Mouse (Mus musculus) right cerebral cortex, postnatal 36 days (tissue): ENCODE measurements at regions not wholly inside any gene's neighbourhood (a gene's known extent, or its start where the extent isn't known, plus 50 kb on each side); places are given as distances from the start of the nearest gene placed in this dataset.

Experiments
- DNase-seq, 2 experiments: peaks; one replicate each; pipeline ENCODE4 v3.0.0; 2022; ENCODE audit warnings: low spot score in 2 of 2, mixed read lengths in 1 of 2

DNA sequence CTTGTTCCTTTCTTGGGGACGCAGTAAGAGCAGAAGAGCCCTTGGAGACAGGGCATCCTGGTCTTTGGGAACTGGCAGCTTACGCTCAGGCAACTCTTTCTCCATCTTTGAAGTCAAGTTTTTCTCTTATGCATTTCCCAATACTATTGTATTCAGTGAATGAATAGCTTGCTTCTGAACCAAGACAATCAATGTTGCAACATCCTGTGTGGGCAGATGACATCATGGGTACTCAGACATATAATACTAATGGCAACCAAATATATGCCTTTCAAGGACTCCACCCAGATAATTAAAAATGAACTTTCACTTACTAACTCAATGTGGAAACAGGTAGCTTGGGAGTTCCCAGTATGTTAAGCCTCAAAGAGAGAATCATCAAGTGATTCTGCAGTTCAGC lies 104.6 kb downstream of the Ngf start:
- no peak for DNase-seq

DNA sequence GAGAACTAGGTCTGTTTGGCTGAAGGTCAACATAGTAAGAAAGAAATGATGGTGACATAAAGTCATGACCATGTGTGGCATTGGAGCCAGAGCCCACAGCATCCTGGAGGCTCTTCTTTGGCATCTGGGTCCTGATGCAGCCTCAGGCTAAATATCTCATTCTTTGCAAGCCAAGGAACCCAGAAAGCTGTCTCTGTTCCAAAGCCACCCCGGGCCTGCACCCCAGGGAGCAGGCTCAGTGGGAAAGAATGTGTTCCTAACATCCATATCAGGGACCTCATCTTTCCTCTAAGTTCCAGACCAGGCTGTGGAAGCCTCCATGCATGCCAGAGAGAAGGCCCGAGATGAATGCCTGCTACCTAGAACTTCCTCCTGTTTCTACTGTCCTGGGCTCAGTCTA lies 107.2 kb downstream of the Ngf start:
- DNase-seq, result no peak

DNA sequence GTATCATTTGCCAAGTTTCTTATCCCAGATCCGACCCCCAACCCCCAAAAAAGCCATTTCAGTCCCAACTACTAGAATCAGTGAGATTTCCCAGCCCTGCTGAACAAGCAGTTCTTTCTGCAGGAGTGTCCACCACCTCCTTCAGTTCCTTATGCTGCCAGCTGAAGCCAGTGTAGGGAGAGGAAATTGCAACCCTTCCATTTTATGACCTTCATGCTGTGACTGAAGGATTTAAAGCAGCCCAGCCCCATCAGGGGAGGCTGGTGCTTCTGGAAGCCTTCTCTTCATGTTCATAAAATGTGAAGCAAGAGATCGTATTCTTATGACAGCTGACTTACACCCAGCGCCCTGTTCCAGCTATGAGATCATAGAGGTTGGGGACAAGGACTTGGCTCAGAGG lies 112.1 kb downstream of the Ngf start:
- DNase-seq, result no peak

DNA sequence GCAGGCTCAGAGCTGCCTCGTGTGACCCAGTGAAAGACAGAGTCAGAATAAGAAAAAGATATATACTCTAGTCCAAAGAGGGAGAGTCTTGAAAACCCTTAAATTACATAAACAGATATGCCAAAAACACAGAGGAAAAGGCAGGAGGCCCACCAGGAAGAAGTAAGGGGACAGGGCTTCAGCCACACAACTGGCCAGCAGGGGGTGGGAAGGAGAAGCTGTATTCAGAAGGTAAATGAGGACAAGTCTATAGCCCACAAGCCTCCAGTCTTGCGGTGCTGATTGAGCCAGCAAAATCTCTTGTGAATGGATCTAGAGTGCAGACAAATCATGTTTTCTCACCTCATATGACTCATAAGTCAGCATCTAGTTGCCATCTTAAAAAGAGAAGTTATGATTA lies 115.4 kb downstream of the Ngf start:
- DNase-seq, result no peak

DNA sequence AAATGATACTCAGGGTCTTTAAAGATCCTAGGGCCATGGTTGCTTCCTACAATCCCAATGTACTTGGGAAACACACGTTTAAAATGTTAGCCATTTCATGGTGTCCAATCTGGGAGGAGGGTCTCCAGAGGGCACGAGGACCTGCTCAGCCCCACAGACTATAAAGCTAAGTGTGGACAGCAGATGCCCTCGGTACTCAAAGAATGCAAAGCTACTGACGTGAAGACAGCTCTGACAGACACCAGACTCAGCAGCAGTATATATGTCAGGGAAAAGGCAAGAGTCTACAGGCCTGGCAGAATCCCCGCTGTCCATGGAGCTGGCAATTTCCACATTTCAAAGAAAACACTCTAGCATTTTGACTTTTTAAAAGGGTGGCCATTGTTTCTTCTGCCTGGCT lies 116.5 kb downstream of the Ngf start:
- no peak for DNase-seq

DNA sequence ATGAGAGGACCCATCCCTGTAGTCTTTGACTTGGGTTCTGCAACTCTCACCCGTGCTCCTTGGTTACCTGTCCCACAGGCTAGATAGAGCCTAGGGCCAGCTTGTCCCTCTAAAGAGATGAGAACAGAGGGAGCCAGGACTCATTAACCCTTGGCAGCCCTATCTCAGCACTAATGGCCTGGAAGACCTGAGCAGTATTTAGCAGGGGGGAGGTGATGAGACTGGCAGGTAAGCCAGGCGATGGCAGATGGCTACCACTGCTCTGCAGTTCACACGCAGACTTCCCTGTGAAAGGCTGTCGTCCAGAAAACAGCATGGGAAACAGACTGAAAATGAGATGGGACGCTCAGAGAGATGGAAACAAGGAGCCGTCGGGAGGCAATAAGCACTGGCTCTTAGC lies 122.3 kb downstream of the Ngf start:
- no peak for DNase-seq

DNA sequence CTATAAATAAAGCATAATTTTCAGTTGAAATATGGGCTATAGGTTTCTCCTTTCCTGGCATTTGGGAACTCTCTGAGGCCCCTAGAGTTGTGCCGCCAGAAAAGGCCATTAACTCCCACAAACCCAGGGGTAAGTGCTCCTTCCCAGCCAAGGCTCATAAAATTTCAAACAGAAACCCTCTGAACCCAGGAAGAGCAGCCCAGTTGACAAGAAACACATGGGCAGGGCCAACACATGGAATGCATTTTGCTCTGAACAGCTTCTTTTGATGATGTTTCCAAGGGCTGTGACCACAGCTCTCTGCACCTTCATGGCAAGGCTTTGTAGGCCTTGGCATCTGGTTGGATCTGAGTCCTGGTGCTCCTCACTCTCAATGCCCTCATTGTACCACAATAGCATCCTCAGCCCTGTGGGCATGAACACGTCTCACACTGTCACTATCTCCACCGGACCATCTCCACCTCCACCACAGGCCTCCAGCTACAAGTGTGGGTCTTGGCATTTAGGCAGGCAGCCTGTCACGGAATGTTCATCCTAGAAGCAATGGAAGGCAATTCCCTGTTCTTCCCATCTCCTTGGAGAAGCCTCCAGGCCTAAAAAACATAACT lies 127.3 kb downstream of the Ngf start:
- no peak for DNase-seq

DNA sequence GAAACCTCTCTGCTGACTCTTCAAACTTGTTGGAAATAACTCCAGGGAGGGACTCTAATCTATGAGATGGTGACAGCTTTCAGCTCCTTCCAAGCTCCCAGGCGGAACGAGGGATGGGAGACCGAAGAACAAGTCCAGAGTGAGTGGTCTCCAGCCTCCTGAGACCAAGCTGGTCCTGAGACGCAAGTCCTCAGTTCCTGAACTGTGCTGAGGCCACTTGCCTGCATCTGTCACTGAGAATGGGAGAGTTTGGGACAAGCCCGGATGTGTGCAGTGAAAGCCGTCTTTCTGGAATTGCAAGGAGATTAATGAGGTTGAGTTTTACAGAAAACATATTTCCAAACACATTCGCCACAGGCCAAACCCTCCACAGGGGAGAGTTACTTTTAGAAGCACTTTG lies 129.3 kb downstream of the Ngf start:
- DNase-seq, result no peak

DNA sequence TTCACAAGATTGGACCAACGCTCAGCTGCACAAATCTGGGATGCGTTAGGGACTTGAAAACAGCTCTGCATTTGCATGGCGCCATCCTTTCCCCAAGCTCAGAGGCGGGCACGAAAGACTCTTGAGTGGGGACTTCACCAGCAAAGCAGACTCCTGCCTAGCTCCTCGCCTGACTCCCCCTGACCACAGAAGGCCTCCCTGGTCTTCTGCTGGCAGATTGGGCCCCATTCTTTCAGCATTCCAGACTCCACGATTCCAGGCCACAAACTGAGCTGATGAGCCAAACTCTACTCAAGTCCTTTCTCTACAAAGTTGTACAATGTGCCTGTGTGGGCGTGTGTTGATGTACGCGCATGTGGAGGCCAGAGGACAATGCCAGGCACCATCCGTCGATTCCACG lies 131.6 kb upstream of the Tspan2 start:
- DNase-seq, result no peak

DNA sequence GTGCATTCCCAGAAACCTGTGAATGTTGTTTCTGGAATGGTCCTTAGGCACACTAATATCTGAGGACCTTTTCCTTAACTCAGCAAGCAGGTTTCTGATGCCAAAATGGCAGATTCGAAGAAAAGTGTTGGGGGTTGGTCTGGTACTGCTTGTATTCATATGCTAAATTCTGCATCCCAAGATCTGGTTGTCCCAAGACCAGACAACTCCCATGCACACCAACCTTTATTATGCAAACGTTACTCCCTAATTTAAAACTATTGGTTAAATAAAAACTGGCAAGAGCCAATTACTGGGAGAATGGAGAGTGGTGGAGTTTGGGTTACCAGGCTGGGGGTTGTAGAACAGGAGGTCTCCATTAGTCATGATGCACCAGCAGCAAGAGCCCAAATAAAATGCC lies 129.0 kb upstream of the Tspan2 start:
- no peak for DNase-seq

DNA sequence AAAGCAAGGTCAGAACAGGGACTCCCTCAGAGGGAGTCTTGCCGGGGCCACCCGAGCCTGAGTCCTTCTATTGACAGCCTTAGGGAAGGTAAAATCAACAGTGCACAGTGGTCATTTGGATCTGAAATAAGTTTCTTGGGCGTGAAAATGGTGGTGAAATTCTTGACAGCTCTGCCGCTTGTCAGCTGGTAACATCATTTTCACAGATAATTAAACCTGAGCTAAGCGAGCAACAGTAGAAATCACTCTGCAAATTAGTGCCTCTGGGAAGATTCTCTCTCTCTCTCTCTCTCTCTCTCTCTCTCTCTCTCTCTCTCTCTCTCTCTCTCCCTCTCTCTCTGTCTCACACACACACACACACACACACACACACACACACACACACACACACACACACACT lies 123.4 kb upstream of the Tspan2 start:
- DNase-seq, result no peak

DNA sequence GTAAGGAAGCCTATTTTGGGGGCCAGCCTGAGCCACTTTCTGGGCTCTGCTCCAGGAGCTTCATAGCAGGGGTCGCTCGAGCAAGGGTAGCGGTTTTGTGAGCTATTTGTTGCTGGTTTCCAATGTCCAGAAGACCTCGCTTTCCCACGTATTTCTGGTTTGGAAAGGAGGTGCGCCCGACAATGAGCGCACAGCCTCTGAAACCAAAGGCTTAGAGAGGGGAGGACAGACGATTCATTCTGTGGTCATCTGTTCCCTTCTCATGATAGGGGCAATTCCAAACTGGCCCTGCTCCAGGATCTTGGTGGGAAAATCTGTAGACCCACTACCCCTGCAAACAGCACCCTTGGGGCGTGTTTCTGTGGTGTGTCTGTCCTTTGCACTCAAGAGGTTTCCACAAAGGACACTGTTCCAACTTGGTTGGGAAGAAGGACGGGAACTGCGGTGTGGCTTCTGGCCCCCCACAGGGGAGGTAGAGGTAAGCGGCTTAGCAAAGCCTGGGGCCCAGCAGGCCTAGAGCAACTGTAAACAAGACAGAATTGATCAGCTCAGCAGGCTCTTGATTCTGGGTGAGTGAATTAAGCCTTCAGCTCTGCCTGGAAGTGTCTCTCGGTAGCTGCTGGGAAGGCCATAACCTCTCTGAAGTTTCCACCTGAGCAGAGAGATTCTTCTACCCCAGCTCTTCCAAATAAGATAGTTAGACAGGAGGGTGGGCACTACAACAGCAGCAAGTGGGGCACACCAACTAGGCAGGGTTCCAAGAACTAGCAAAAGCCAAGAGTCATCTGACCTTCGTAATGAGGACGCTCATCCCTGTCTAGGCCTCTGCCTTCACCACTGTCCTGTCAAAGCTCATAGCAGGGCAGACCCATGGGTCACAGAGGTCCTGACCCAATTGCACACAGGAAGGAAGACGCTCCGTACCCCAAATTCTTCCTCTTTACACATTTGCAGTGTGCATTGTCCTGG lies 122.6 kb upstream of the Tspan2 start:
- no peak for DNase-seq

DNA sequence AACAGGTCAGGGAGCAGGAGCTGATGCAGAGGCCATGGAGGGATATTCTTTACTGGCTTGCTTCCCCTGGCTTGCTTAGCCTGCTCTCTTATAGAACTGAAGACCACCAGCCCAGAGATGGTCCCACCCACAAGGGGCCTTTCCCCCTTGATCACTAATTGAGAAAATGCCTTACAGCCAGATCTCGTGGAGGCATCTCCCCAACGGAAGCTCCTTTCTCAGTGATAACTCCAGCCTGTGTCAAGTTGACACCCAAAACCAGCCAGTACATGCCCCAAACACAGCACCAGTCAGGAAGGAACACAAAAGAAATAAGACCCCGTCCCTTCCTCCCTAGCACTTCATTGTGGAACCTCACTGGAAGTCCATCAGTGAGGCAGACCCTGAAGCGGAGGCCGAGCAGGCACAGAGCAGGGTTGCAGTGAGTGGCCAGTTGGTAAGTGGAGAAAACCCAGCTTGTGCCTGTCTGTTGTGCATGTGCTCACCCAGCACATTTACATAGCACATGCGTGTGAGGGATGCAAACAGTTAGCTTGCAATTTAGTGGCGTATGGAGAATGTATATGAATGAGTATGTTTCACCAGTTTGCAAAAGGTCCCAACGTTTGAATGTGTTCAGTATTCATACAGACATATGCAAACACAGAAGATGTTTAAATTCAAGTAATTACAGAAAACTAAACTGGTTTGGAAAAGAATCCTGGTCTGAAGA lies 114.5 kb upstream of the Tspan2 start:
- DNase-seq, result no peak

DNA sequence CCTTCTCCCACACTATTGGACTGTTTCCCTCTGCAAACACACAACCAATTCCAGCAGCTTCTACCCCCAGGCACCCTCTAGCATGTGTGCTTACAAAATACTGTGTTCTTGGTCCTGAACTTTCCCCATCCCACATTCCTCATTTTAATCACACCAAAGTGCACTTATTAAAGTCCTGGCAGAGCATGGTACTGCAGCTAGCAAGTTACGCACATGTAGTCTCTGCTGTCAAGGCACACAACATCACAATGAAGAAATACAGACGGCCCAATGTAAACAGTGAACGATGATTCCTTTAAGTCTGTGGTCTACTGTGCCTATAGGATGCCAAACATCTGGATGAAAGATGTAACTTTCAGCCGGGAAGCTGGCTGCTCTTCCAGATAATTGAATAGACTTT lies 98.3 kb upstream of the Tspan2 start:
- DNase-seq, result no peak

DNA sequence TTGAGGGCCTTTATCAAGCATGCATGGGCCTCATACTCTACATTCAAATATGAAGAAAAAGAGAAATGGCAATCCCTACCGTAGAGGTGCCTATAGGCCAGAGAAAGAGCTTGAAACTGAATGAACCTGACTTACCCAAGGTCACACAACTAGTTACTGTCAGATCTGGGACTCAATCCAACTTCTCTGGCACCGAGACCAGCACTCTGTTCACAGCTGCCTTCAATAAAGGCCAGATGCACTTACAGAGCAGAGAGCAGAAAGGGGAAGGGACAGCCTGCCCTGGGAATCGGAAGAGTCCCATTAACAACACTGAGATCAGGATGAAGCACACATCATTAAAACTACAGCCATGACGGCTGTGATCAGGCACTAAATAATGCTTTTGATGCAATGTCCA lies 97.7 kb upstream of the Tspan2 start:
- no peak for DNase-seq

DNA sequence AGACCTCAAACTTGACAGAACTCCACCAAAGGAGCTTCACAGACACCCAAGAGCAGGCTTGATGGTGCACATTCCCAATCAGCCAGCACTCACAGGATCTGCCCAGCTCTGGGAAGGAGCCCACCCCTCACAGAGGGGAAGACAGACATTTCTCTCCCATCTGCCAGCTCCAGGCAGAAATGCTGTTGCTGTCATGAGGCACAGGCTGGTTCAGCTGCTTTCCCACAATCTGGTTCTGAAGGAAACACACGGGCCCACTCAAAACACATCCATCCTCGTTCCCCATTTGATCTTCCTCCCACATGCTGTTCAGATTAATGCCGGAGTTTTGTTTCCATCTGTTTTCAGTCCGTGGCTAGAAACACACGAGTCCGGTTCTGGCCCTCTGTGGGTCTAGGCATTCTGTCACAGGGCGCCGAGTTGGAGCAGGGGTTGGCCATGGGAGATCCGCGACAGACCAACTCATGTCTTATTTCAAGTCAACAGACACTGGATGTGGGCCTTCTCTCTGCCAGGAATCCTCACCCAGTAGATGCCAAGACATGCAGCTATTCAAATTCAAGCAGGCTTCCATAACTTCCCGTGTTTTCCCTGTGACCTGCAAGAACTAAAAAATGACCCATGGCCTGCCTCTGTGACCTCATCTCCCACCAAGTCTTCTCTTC lies 89.9 kb upstream of the Tspan2 start:
- DNase-seq, result peak in 1 of 2 experiments; percentile 6

DNA sequence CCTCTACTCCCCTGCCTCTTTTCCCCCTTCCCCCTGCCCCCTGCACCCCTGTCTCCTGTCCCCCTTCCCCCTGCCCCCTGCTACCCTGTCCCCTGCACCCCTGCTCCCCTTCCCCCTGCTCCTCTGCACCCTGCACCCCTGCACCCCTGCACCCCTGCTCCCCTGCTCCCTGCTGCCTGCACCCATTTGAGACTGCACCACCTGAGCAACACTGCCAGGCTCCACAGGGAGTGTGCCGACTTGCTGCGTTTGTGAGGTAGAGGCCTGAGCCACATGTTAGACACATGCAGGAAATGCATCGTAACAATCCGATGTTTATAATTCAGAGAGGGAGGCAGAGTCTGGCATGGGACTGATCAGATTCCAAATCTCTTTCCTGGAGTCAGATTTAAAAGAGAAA lies 85.9 kb upstream of the Tspan2 start:
- DNase-seq, result no peak

DNA sequence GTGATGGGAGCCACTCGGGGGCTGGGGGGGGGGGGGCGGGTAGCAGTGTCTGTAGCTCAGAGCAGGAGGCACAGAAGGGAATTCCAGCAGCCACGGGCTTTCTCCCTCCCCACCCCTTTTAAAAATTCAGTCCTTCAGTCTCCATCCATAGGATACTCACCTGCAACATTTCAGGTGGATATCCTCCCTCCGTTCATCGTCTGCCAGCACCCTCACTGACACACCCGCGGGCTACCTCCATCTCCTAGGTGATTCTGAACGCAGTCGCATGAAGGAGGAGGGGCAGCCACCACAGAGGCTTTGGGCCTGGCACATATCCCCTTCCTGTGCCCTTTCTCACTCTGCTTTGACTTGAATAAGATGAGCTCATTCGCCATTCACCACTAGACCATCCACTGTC lies 79.4 kb upstream of the Tspan2 start:
- DNase-seq, result no peak

DNA sequence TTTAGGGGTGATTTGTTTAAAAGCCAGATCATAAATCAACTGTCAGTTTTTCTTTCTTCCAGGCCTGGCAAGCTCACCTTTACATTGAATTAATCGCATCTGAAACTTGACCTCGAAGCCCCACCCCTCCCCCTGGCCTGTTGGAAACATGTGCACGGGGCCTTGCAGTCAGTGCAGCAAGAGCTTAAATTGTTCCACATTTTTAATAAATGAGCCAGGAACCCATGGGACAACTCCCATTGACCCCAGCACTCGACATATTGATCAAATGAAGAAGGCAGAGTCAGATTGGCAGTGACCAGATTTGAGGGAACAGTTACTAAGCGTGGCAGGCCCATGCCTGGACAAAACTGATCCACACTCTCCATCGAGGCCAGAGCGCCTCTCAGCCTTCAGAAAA lies 77.2 kb upstream of the Tspan2 start:
- DNase-seq, result no peak

DNA sequence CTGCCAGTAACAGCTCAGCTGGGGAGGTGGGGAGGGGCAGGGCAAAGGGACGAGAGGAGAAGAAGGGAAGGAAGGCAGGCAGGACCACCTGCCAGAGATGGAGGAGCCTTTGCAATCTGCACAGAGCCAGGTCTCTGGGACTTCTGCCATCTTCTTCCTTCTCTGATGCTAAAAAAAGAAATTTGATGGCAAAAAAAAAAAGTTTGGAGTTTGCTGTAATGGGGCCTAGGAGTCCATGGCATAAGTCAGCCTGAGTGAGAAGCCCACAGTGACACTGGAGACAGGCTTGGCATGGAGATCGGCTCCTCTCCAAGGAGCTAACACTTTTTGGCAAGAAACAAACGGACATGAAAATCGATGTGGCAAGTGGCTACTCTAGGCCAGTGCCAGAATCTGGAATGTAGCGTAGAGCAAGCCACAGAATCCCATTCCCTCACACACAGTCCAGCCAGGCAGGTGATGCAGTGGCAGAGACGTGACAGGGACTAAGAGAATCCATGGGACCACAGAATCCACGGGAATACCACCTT lies 76.7 kb upstream of the Tspan2 start:
- no peak for DNase-seq

DNA sequence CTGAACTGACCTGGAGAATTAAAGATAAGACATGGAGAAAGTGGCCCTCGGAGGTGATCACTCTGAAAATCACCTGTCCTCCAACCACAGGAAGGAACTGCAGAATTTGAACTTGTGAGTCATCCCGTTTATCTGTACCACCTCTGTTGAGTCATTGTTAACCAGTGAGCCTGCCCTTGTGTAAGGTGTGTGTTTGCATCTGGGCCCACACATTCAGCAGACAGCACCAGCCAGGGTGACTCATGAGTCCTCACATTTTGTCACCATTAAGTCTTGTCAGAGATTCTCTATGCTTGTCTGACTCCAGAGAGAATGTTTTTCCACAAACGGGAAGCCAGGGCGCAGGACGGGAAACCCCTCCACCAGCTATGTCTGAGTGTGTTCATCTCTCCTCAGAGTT lies 75.0 kb upstream of the Tspan2 start:
- DNase-seq, result no peak

DNA sequence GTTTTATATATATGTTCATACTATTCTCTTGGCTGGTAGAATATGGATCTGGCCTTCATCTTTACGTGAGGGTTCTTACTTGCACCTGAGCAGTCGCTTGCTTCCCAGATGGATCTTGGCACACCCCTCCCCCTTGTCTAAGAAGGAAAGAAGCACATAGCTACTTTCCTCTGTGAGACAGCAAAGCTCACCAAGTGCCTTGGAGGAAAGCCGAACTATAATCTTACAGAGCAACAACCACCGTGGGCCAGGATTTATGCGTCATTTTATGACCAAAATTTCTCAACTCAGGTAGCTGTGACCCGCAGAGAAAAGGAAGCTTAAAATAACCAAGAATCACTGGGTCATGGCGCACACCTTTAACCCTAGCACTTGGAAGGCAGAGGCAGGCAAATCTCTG lies 73.0 kb upstream of the Tspan2 start:
- DNase-seq, result no peak
